Comparison of ENCODE assay signal across 11 mouse cellular contexts in the genomic region with DNA sequence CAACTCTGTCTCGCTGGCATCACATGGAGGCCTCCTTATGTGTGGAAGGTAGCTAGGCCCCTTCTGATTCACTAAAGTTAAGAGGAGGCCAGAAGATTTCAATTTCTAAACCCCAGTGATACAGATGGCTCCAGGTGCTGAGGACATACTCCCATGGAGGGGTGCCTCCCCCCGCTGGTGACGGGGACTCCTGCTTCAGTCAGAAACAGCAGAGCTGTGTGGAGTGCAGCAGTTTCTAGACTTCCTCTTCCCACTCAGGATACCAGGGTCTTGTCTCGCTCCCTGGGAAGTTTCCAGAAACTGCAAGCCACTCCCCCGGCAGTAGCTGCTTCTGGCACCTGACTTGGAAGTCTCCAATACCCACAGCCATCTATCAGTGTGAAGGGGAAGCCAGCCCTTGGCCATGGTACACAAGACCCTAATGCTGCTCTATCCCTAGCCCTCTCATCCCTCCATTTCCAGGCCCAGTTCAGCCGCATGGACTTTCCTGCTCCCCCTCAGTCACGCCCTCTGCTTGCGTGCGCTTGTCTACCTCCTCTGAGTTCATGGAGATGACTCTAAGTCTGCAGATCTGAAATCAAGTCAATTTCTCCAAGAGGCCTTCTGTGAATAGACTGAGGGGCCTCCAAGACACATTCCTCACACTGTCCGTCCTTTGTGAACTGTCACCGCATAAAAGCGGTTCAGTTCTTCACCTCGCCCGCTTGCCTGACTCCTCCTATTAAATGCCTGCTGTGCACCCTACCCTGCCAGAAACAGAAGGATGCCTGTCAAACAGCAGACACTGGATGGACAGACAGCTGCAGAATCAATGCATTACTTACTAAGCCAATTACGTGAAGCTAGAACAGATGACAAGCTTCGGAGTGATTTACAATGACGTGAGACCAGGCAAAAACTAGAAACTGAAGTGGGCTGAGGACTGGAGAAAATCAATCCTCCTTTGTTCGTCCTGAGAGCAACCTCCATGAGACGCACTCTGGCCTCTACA.
DNase-seq lines count a peak whose midpoint lies in the region; ATAC-seq and TF ChIP-seq lines count a peak whose summit lies in the region.
"Had no signal": no experiment of that assay in that cellular context is flagged by ENCODE, and none has a peak within 500 bp of the region (broad histone marks: within the 10 kb centered on the region; RNA-seq: fewer than 3 reads in every experiment).

No protein-coding gene starts in this region.

- no peak overlapping the region for H3K9ac ChIP-seq in intestine, postnatal 0 days (ENCODE audit: low read depth, low read length)
- no peak overlapping the region for H3K9ac ChIP-seq in intestine, embryonic 15.5 days
- H3K9ac ChIP-seq: lung, embryonic 15.5 days had no signal

- H3K27me3 ChIP-seq in intestine, postnatal 0 days (replicated peaks; ENCODE audit: control insufficient read depth, insufficient read depth, low read length), result no peaks in the 10 kb centered on the region
- no peaks in the 10 kb centered on the region for H3K27me3 ChIP-seq in intestine, embryonic 15.5 days (replicated peaks)
- H3K27me3 ChIP-seq: lung, embryonic 15.5 days had no signal

- 84% methylated on average over 19 of the region's 19 CpGs for WGBS in intestine, postnatal 0 days
- 78% methylated on average over 19 of the region's 19 CpGs for WGBS in intestine, embryonic 15.5 days

- no peaks in the 10 kb centered on the region for H3K36me3 ChIP-seq in intestine, postnatal 0 days (ENCODE audit: control insufficient read depth, insufficient read depth)
- no peaks in the 10 kb centered on the region for H3K36me3 ChIP-seq in intestine, embryonic 15.5 days
- H3K36me3 ChIP-seq: lung, embryonic 15.5 days had no signal

- 0 out of 2 replicates have a peak, but pooled peaks have one; percentile 13 for TF ChIP-seq CTCF in intestine, postnatal 0 days (IDR thresholded peaks at IDR 0.05; ENCODE audit: low read depth)

- no peak for ATAC-seq in intestine, postnatal 0 days
- no peak; the same call in 1 of the 2 replicates for ATAC-seq in intestine, embryonic 15.5 days

- no peak overlapping the region for H3K4me3 ChIP-seq in intestine, postnatal 0 days (ENCODE audit: low read depth, low read length)
- no peak overlapping the region for H3K4me3 ChIP-seq in intestine, embryonic 15.5 days (replicated peaks)
- H3K4me3 ChIP-seq: lung, embryonic 15.5 days had no signal

- H3K9me3 ChIP-seq in intestine, postnatal 0 days (ENCODE audit: control insufficient read depth), result no peaks in the 10 kb centered on the region
- no peaks in the 10 kb centered on the region for H3K9me3 ChIP-seq in intestine, embryonic 15.5 days
- H3K9me3 ChIP-seq: lung, embryonic 15.5 days had no signal

- no peaks in the 10 kb centered on the region for H3K4me1 ChIP-seq in intestine, postnatal 0 days (replicated peaks; ENCODE audit: control insufficient read depth, insufficient read depth, low read length)
- H3K4me1 ChIP-seq in intestine, embryonic 15.5 days (replicated peaks), result peaks cover 11% of the 10 kb centered on the region; the same call in 1 of the 2 replicates
- H3K4me1 ChIP-seq: lung, embryonic 15.5 days had no signal

- H3K27ac ChIP-seq in intestine, postnatal 0 days (ENCODE audit: low read depth, low read length), result no peak overlapping the region
- no peak overlapping the region for H3K27ac ChIP-seq in intestine, embryonic 15.5 days
- H3K27ac ChIP-seq: lung, embryonic 15.5 days had no signal

- peak; percentile 44 for DNase-seq in embryo, embryonic 10 days (ENCODE audit: low spot score)
- no peak for DNase-seq in embryo, embryonic 10.5 days (ENCODE audit: low spot score)
- DNase-seq in thymus, postnatal 0 days (ENCODE audit: low spot score), result peak; percentile 50
- no peak for DNase-seq in thymus, postnatal 25 days
- DNase-seq in thymus, postnatal 4 days, result peak; percentile 58
- DNase-seq in cerebellum, adult 9-10 months, result no peak
- DNase-seq: cerebellum, adult 2 months; kidney, adult 8-10 months had no signal

- H3K4me2 ChIP-seq in intestine, postnatal 0 days (replicated peaks; ENCODE audit: low read depth), result no peak overlapping the region
- H3K4me2 ChIP-seq in intestine, embryonic 15.5 days (replicated peaks), result no peak overlapping the region
- H3K4me2 ChIP-seq: lung, embryonic 15.5 days had no signal

Comparison
In these comparisons a context has a peak if more than half of its experiments do, and no peak if none do; other contexts are left out.
1. DNase-seq: peak in embryo, embryonic 10 days (single experiment), thymus, postnatal 0 days (single experiment) and thymus, postnatal 4 days (single experiment); none in embryo, embryonic 10.5 days (single experiment), thymus, postnatal 25 days (single experiment) and cerebellum, adult 9-10 months (single experiment).